Mouse (Mus musculus): ENCODE results near the gene Slc28a1. TPM values are rescaled to one million over a fixed set of nuclear protein-coding genes. Genes with fewer than 3 reads are reported as not detected.
"Not testable (repeated sequence)": the region's sequence is repeated elsewhere in the genome, so short reads cannot be mapped to it uniquely, and the experiment has no call there.

Slc28a1 gene
- polyA plus RNA-seq, 1 experiment from 2014 or later: 0.26 TPM

- Histone ChIP-seq H3K4me3 (no peak overlapping the region), H3K9ac (no peak overlapping the region), H3K4me1 (replicated peaks) (no peaks in the 10 kb centered on the region), H3K9me3 (replicated peaks) (no peaks in the 10 kb centered on the region), H3K27ac (ENCODE audit: poor library complexity, severe bottlenecking) (no peak overlapping the region), H3K4me2 (no peak overlapping the region), H3K27me3 (replicated peaks) (0 out of 2 replicates have a peak, but pooled peaks cover 6% of the 10 kb centered on the region), H3K36me3 (no peaks in the 10 kb centered on the region)
- 40% methylated on average over 3 of the region's 3 CpGs for WGBS
- no peak for ATAC-seq (ENCODE audit: insufficient number of reproducible peaks, low FRiP score)
Observed at GRCm38 (mm10) chr7:81167124-81167523, 52.5 kb downstream of the Slc28a1 start.

DNA sequence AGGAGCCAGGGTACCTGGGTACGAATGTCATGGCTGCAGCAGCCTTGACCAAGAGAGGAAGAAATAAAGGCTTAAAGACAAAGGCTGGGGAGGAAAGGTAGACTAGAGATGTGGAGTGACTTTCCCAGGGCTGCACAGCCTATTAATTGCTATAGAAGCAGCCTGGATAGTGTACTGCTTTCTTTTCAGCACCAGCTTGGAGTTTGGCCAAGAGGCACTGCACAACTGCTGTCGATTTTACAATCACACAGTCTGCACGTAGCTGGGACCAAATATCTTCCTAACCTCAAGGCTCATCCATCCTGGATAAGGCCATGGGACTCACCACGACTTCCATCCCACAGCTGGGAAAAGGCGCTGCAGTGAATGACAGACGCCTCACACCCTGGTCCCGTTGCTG is 54.8 kb downstream of the Slc28a1 start:
- H3K4me3 ChIP-seq: no peak overlapping the region
- no peak overlapping the region for H3K27ac ChIP-seq (ENCODE audit: poor library complexity, severe bottlenecking)
- ATAC-seq (ENCODE audit: insufficient number of reproducible peaks, low FRiP score): no peak; the same call in 1 of the 2 replicates
- no peaks in the 10 kb centered on the region for H3K4me1 ChIP-seq (replicated peaks)
- H3K4me2 ChIP-seq: no peak overlapping the region
- WGBS: 64% methylated on average over 7 of the region's 7 CpGs
- 0 out of 2 replicates have a peak, but pooled peaks cover 6% of the 10 kb centered on the region for H3K27me3 ChIP-seq (replicated peaks)
- H3K36me3 ChIP-seq: no peaks in the 10 kb centered on the region
- peaks cover 11% of the 10 kb centered on the region for H3K9me3 ChIP-seq (replicated peaks)
- H3K9ac ChIP-seq: no peak overlapping the region

DNA sequence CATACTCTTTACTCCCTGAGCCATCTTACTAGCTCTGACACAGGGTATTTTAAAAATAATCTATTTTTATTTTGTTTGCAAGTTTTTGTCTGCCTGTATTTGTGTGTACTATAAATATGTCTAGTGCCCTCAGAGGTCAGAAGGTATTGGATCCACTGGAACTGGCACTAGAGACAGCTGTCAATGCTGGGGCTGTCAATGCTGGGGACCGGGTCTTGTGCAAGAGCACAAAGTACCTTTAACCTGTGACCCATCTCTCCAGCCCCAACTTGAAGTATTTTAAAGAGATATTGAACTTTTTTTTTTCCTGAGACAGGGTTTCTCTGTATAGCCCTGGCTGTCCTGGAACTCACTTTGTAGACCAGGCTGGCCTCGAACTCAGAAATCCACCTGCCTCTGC is 59.3 kb downstream of the Slc28a1 start:
- 88% methylated on average over 2 of the region's 2 CpGs for WGBS
- H3K9ac ChIP-seq: no peak overlapping the region
- ATAC-seq (ENCODE audit: insufficient number of reproducible peaks, low FRiP score): no peak

DNA sequence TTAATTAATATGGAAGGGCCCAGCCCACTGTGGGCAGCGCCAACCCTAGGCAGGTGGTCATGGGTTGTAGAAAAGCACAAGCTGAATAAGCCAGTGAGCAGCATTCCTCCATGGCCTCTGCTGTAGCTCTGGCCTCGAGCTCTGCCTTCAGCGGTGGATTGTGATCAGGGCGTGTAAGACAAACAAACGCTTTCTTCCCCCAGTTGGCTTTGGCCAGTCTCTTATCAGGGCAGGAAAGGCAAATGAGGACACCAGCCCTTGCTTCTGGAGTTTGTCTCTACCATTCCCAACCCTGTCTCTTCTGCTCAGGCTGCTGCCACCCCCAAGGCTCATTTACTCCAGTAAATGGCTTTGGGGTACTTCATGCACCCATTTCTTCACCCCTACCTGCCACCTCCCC is 60.1 kb downstream of the Slc28a1 start:
- no peak overlapping the region for H3K27ac ChIP-seq (ENCODE audit: poor library complexity, severe bottlenecking)
- no peak overlapping the region for H3K4me2 ChIP-seq
- 43% methylated on average over 5 of the region's 5 CpGs for WGBS
- H3K36me3 ChIP-seq: no peaks in the 10 kb centered on the region
- H3K9ac ChIP-seq: no peak overlapping the region
- ATAC-seq (ENCODE audit: insufficient number of reproducible peaks, low FRiP score): no peak
- 0 out of 2 replicates have a peak, but pooled peaks cover 2% of the 10 kb centered on the region for H3K27me3 ChIP-seq (replicated peaks)
- H3K4me3 ChIP-seq: no peak overlapping the region
- 0 out of 2 replicates have a peak, but pooled peaks cover 2% of the 10 kb centered on the region for H3K4me1 ChIP-seq (replicated peaks)
- peaks cover 11% of the 10 kb centered on the region for H3K9me3 ChIP-seq (replicated peaks)

More for the DNA sequence above, 59.3 kb downstream of the Slc28a1 start:
- no peak overlapping the region for H3K27ac ChIP-seq (ENCODE audit: poor library complexity, severe bottlenecking)
- no peak overlapping the region for H3K4me2 ChIP-seq
- peaks cover 11% of the 10 kb centered on the region for H3K9me3 ChIP-seq (replicated peaks)
- no peaks in the 10 kb centered on the region for H3K4me1 ChIP-seq (replicated peaks)
- no peaks in the 10 kb centered on the region for H3K36me3 ChIP-seq
- H3K4me3 ChIP-seq: no peak overlapping the region
- 0 out of 2 replicates have a peak, but pooled peaks cover 6% of the 10 kb centered on the region for H3K27me3 ChIP-seq (replicated peaks)

- WGBS: 71% methylated on average over 5 of the region's 5 CpGs
- H3K9ac ChIP-seq: no peak overlapping the region
Observed at GRCm38 (mm10) chr7:81176187-81176769, 61.7 kb downstream of the Slc28a1 start.

DNA sequence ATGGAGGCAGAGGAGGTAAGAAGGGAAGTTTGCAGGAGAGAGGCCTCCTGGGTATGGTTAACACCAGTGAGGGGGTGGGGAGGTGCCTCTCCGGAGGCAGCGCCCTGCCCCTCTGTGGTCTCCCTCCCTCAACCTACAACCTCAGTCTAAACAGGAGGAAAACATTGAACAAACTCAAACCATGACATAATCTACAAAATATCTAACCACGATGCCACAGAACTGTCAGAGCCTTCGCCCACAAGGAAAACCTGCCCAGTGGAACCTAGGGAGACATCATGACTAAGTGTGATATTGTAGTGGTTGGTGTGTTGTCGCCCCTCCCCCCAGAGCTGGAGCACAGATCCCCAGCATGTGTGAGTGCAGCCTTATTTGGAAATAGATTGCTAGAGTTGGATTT is 64.9 kb downstream of the Slc28a1 start:
- Histone ChIP-seq H3K4me2 (no peak overlapping the region), H3K27ac (ENCODE audit: poor library complexity, severe bottlenecking) (no peak overlapping the region), H3K4me1 (replicated peaks) (0 out of 2 replicates have a peak, but pooled peaks cover 3% of the 10 kb centered on the region), H3K36me3 (no peaks in the 10 kb centered on the region), H3K4me3 (no peak overlapping the region), H3K9me3 (replicated peaks) (no peaks in the 10 kb centered on the region; the same call in 1 of the 2 replicates), H3K27me3 (replicated peaks) (no peaks in the 10 kb centered on the region), H3K9ac (no peak overlapping the region)
- 50% methylated on average over 5 of the region's 5 CpGs for WGBS
- no peak for ATAC-seq (ENCODE audit: insufficient number of reproducible peaks, low FRiP score)

More at GRCm38 (mm10) chr7:81176187-81176769, 61.7 kb downstream of the Slc28a1 start:
- H3K9me3 ChIP-seq (replicated peaks): peaks cover 11% of the 10 kb centered on the region
- H3K36me3 ChIP-seq: no peaks in the 10 kb centered on the region
- no peak overlapping the region for H3K4me3 ChIP-seq
- no peak for ATAC-seq (ENCODE audit: insufficient number of reproducible peaks, low FRiP score)
- H3K4me2 ChIP-seq: no peak overlapping the region
- H3K27me3 ChIP-seq (replicated peaks): no peaks in the 10 kb centered on the region
- no peak overlapping the region for H3K27ac ChIP-seq (ENCODE audit: poor library complexity, severe bottlenecking)
- H3K4me1 ChIP-seq (replicated peaks): 0 out of 2 replicates have a peak, but pooled peaks cover 3% of the 10 kb centered on the region

- WGBS: 77% methylated on average over 10 of the region's 10 CpGs
- no peak for ATAC-seq (ENCODE audit: insufficient number of reproducible peaks, low FRiP score)
- no peak overlapping the region for H3K9ac ChIP-seq
Observed at GRCm38 (mm10) chr7:81182492-81183175, 68.0 kb downstream of the Slc28a1 start.

DNA sequence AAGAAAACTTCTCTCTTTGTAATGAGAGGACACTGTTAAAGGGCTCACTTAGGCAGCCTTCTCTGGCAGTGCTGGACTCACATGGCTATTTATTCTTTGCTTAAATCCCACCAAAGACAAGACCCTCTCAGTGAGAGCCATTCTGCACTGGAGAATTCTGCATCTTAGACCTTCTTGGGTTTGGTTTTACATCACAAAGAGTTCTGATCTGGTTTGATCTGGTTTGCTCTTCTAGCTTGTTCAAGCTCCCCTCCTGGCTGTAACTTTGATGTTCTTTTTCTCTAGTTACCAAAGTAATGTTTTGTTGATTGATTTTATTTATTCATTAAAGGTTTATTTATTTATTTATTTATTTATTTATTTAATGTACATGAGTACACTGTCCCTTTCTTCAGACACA is 68.6 kb downstream of the Slc28a1 start:
- no peak overlapping the region for H3K27ac ChIP-seq (ENCODE audit: poor library complexity, severe bottlenecking)
- H3K4me3 ChIP-seq: no peak overlapping the region
- 0 out of 2 replicates have a peak, but pooled peaks cover 3% of the 10 kb centered on the region for H3K4me1 ChIP-seq (replicated peaks)
- no peaks in the 10 kb centered on the region for H3K36me3 ChIP-seq
- H3K4me2 ChIP-seq: no peak overlapping the region
- no peaks in the 10 kb centered on the region for H3K9me3 ChIP-seq (replicated peaks)
- no peak overlapping the region for H3K9ac ChIP-seq
- H3K27me3 ChIP-seq (replicated peaks): no peaks in the 10 kb centered on the region
- ATAC-seq (ENCODE audit: insufficient number of reproducible peaks, low FRiP score): no peak

More at GRCm38 (mm10) chr7:81182492-81183175, 68.0 kb downstream of the Slc28a1 start:
- Histone ChIP-seq H3K9me3 (replicated peaks) (no peaks in the 10 kb centered on the region), H3K27me3 (replicated peaks) (no peaks in the 10 kb centered on the region), H3K27ac (ENCODE audit: poor library complexity, severe bottlenecking) (no peak overlapping the region), H3K4me1 (replicated peaks) (0 out of 2 replicates have a peak, but pooled peaks cover 3% of the 10 kb centered on the region), H3K36me3 (no peaks in the 10 kb centered on the region), H3K4me2 (no peak overlapping the region), H3K4me3 (no peak overlapping the region)

DNA sequence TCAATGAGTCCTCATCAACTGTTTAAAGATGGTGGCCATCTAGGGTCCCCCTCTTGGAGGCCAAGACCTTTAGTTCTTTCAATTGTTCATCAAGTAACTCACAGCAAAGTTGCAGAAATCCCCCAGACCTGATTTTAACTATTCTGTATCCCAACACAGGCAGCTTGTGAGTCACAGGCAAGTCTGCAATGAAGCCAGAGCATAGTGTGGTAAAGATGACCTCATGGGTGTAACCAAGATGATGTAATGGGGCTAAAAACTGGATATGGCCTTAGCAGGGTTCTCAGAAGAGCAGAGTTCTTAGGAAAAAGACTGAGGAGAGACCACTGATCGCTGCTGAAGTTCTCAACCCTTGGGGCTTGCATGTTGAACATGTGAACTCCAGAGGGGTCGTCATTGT is 69.5 kb downstream of the Slc28a1 start:
- H3K27me3 ChIP-seq (replicated peaks): no peaks in the 10 kb centered on the region
- no peaks in the 10 kb centered on the region for H3K9me3 ChIP-seq (replicated peaks)
- H3K27ac ChIP-seq (ENCODE audit: poor library complexity, severe bottlenecking): no peak overlapping the region
- H3K9ac ChIP-seq: no peak overlapping the region
- H3K4me2 ChIP-seq: no peak overlapping the region
- WGBS: 68% methylated on average over 2 of the region's 2 CpGs
- no peaks in the 10 kb centered on the region for H3K36me3 ChIP-seq
- no peak for ATAC-seq (ENCODE audit: insufficient number of reproducible peaks, low FRiP score)
- 0 out of 2 replicates have a peak, but pooled peaks cover 3% of the 10 kb centered on the region for H3K4me1 ChIP-seq (replicated peaks)
- H3K4me3 ChIP-seq: no peak overlapping the region

DNA sequence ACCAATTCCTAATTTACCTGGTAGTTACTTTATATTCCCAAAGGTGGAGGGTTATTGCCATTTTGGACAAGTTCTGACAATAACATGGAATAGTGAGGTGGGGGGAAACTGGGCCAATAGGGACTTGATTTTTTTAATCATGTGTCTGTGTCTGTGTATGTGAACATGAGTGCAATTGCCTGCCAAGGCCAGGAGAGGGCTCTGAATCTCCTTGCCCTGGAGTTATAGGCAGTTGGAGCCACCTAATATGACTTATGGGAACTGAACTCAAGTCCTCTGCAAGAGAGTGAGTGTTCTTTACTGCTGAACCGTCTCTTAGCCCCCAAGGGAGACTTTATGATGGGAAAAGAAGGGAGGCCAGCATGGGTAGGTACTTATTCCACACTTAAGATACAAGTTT is 70.1 kb downstream of the Slc28a1 start:
- WGBS: 84% methylated on average over 1 of the region's 1 CpGs
- no peak overlapping the region for H3K4me3 ChIP-seq
- H3K36me3 ChIP-seq: no peaks in the 10 kb centered on the region
- H3K9me3 ChIP-seq (replicated peaks): no peaks in the 10 kb centered on the region
- no peak overlapping the region for H3K9ac ChIP-seq
- no peak overlapping the region for H3K4me2 ChIP-seq
- H3K4me1 ChIP-seq (replicated peaks): 0 out of 2 replicates have a peak, but pooled peaks cover under 1% of the 10 kb centered on the region
- ATAC-seq (ENCODE audit: insufficient number of reproducible peaks, low FRiP score): no peak
- no peak overlapping the region for H3K27ac ChIP-seq (ENCODE audit: poor library complexity, severe bottlenecking)
- H3K27me3 ChIP-seq (replicated peaks): no peaks in the 10 kb centered on the region

DNA sequence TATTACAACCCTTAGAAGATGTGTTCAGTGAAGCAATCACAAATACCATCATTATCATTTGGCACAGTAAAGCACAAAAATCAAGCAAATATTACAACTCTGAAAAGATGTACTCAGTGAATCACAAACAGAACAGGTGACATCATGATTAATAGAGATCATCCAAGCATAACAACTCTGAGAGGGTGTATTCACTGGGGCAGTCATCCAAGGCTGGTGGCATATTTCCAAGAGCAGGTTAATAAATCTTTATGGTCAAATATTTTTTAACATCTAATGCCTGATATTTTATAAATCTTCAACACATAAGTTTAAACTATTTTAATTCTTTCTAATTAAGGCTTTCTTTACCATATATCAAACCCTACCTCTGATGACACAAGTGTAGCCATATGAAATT is 71.4 kb downstream of the Slc28a1 start:
- not testable (repeated sequence) for H3K27ac ChIP-seq (ENCODE audit: poor library complexity, severe bottlenecking); H3K4me2 ChIP-seq; H3K36me3 ChIP-seq; ATAC-seq (ENCODE audit: insufficient number of reproducible peaks, low FRiP score); H3K27me3 ChIP-seq (replicated peaks); H3K4me1 ChIP-seq (replicated peaks); H3K9me3 ChIP-seq (replicated peaks); H3K9ac ChIP-seq; H3K4me3 ChIP-seq
